Mouse (Mus musculus) forebrain, embryonic 13.5 days (tissue): ENCODE data around the gene Otoa. TPM values are rescaled to one million over a fixed set of nuclear protein-coding genes. Genes with fewer than 3 reads are reported as not detected.
A peak's percentile ranks its signal among the peaks of the same experiment; 100 is the strongest.

Source experiments
- ATAC-seq: fragments of 200-750 bp; cut with Nextera tagmentation; 2 replicates; pipeline ENCODE4 v1.8.0; 2017
- H3K27ac ChIP-seq: fragments of 300-500 bp; sonication (generic); 2 replicates; pipeline ENCODE4 v1.5.1; 2015; ENCODE audit warnings: inconsistent platforms, mild to moderate bottlenecking, moderate library complexity
- H3K27me3 ChIP-seq: fragments of 300-500 bp; sonication (generic); 2 replicates; pipeline ENCODE4 v1.6.1; 2015; ENCODE audit warnings: mild to moderate bottlenecking, inconsistent platforms
- H3K36me3 ChIP-seq: fragments of 300-500 bp; sonication (generic); 2 replicates; pipeline ENCODE4 v1.6.1; 2015; ENCODE audit warnings: mild to moderate bottlenecking, inconsistent platforms; ENCODE audit not compliant: poor library complexity, severe bottlenecking
- H3K4me1 ChIP-seq: fragments of 300-500 bp; sonication (generic); 2 replicates; pipeline ENCODE4 v1.6.1; 2015; ENCODE audit warnings: inconsistent platforms
- H3K4me2 ChIP-seq: fragments of 300-500 bp; sonication (generic); 2 replicates; pipeline ENCODE4 v1.6.1; 2015; ENCODE audit warnings: inconsistent platforms, mild to moderate bottlenecking, moderate library complexity
- H3K4me3 ChIP-seq: fragments of 300-500 bp; sonication (generic); 2 replicates; pipeline ENCODE4 v1.5.1; 2015; ENCODE audit warnings: mild to moderate bottlenecking, inconsistent platforms
- H3K9ac ChIP-seq: fragments of 300-500 bp; sonication (generic); 2 replicates; pipeline ENCODE4 v1.6.1; 2015; ENCODE audit warnings: mild to moderate bottlenecking, inconsistent platforms
- H3K9me3 ChIP-seq: fragments of 300-500 bp; sonication (generic); replicated peaks from 2 replicates; pipeline ENCODE4 v1.6.1; 2016; ENCODE audit warnings: inconsistent platforms
- WGBS: fragments of 180-500 bp; shearing (Covaris S2); methylation state at CpG from one replicate; pipeline ENCODE4 v1.1.7; 2015; 5-methylcytosine and 5-hydroxymethylcytosine counted together
- polyA plus RNA-seq: library from polyadenylated mRNA; unstranded; fragments of >200 nt; fragmentation: Nextera tagmentation; extraction: Ambion mirVana; gene quantifications from 2 replicates; pipeline ENCODE4 v1.2.1, GENCODE M21; 2015

The Otoa gene
- polyA plus RNA-seq, 1 experiment from 2014 or later, result 0.31 TPM

DNA sequence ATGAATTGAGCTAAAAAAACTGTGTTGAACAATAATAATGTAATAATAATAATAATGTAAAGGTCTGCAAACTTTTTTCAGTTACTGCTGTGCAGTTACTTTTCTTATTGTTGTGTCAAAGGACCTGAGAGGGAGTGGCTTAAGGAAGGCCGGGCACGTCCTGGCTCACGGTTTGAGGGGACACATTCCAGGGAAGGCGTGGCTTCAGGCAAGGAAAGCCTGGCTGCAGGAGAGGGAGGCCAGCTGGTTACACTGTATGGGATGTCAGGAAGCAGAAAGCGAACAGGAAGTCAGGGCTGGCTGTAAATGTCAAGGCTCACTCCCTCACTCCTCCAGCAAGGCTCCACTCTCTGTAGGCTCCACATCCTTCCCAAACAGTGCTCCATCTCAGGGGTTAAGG is 69.2 kb downstream of the Otoa start:
- Histone ChIP-seq H3K27me3 (no peaks in the 10 kb centered on the region), H3K36me3 (no peaks in the 10 kb centered on the region), H3K9me3 (no peaks in the 10 kb centered on the region), H3K4me3 (no peak overlapping the region), H3K27ac (no peak overlapping the region), H3K4me2 (no peak overlapping the region), H3K9ac (no peak overlapping the region), H3K4me1 (no peaks in the 10 kb centered on the region)
- ATAC-seq, result no peak
- 86% methylated on average over 5 of the region's 5 CpGs for WGBS

DNA sequence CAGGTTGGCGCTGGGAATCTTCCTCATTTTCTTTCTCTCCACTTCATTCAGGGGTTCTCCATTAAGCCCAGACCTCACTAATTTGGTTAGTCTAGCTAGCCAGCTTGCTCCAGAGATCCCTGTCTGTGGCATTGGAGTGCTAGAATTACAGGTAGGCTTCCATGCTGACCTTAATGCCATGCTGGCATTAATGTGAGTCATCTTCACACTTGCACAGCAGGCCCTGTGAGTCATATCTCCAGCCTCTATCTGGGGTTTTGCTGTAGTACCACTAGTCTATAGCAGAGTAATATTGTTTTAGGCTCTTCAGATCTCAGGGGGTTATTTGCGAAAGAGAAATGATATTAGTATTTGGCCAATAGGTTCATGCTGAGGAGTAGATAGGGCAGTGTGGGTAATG is 70.7 kb downstream of the Otoa start:
- no peaks in the 10 kb centered on the region for H3K36me3 ChIP-seq
- H3K27me3 ChIP-seq, result no peaks in the 10 kb centered on the region
- no peak overlapping the region for H3K9ac ChIP-seq
- no peaks in the 10 kb centered on the region for H3K9me3 ChIP-seq
- H3K27ac ChIP-seq, result no peak overlapping the region
- ATAC-seq, result no peak
- no peak overlapping the region for H3K4me3 ChIP-seq
- WGBS, result 96% methylated on average over 2 of the region's 2 CpGs
- no peaks in the 10 kb centered on the region for H3K4me1 ChIP-seq
- H3K4me2 ChIP-seq, result no peak overlapping the region

DNA sequence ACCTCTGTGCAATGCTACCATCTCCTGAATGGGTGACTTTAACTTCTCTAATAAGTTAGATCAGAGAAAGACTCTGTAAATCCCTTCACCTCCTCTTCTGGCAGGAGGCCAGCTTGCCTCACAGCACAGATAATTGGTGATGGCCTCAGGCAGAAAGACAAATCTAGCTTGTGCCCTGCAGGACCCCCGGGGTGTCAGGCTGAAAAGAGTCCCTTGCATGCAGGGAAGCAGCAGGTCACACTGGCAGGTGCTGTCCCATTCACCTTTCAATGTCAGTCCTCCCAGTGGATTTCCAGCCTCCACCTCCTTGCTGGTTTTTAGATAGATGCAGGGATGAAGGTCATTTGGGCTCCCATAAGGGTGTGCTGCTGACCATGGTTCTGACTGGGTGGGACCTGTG is 84.2 kb downstream of the Otoa start:
- Histone ChIP-seq H3K27ac (no peak overlapping the region), H3K4me2 (no peak overlapping the region), H3K9ac (no peak overlapping the region), H3K36me3 (no peaks in the 10 kb centered on the region), H3K4me1 (0 out of 2 replicates have a peak, but pooled peaks cover 5% of the 10 kb centered on the region), H3K27me3 (peaks cover 54% of the 10 kb centered on the region), H3K4me3 (no peak overlapping the region), H3K9me3 (no peaks in the 10 kb centered on the region)
- 50% methylated on average over 1 of the region's 1 CpGs for WGBS
- no peak for ATAC-seq

DNA sequence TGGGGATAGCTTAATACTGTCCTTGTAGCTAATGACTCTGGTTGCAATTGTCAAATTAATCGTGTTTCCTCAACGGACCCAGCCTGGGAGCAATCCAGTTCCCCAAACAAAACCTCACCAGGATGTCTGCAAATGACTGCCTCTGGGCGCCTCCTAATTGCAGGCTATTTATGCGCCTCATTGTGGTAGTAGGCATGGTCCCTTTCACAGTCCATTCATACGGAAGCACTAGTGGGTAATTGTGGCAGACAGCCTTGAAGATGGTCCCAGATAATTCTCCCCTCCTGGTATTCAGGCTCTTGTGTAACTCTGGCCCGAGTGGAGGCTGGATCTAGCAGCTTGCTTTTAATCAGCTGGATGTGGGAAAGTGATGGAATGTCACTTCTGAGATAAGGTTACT is 90.4 kb downstream of the Otoa start:
- peak; percentile 70; the same call in 1 of the 2 replicates for ATAC-seq
- H3K9me3 ChIP-seq, result no peaks in the 10 kb centered on the region
- no peak overlapping the region for H3K9ac ChIP-seq
- peaks cover 62% of the 10 kb centered on the region for H3K27me3 ChIP-seq
- 0% methylated on average over 6 of the region's 6 CpGs for WGBS
- H3K4me1 ChIP-seq, result peaks cover 14% of the 10 kb centered on the region
- no peak overlapping the region; the same call in 1 of the 2 replicates for H3K4me2 ChIP-seq
- no peak overlapping the region for H3K27ac ChIP-seq
- H3K36me3 ChIP-seq, result no peaks in the 10 kb centered on the region
- H3K4me3 ChIP-seq, result no peak overlapping the region

DNA sequence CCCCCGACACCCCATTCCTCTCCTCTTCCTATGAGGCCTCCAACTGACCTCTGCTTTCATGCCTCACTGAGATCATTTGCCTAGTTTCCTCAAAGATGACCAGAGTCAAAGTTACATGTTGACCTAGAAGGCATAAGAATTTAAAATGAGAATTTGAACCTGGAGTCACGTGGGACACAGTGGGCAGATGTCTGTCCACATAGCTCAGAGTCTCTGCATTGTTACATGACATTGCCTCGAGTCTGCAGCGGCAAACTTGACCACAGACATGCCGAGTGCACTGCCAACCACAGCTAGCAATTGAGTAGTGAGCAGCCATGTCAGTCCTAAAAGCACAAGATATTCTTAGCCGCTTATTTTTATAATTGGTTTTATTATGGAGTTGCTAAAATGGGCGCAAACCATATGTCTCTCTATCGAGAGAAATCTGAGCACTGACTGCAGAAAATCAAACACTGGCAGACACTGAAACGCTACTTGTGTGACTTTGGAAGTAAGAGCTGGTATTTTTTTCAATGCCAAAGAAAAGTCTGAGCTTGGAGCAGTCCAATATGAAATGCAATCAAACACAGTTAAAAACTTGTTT is 105.8 kb downstream of the Otoa start:
- Histone ChIP-seq H3K4me1 (no peaks in the 10 kb centered on the region), H3K27ac (no peak overlapping the region), H3K4me3 (no peak overlapping the region), H3K4me2 (no peak overlapping the region), H3K9me3 (no peaks in the 10 kb centered on the region), H3K36me3 (no peaks in the 10 kb centered on the region), H3K27me3 (0 out of 2 replicates have a peak, but pooled peaks cover 3% of the 10 kb centered on the region), H3K9ac (no peak overlapping the region)
- 87% methylated on average over 9 of the region's 9 CpGs for WGBS
- ATAC-seq, result no peak

DNA sequence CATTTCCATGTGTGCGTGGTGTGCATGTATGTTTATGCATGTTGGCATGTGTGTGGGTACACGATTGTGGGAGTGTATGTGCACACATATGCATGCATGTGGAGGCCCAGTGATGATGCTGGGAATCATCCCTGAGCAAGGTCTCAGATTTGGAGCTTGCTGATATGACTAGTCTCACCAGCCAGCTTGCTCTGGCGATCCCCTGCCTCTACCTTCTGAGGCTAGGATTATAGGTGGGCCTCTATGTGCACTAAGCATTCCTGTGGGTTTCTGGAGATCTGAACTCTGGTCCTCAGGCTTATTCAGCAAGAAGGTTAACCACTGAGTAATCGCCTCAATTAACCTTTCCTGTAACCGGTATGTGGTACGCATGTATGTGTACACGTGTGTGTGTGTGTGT is 107.5 kb downstream of the Otoa start:
- no peak overlapping the region for H3K9ac ChIP-seq
- no peaks in the 10 kb centered on the region for H3K27me3 ChIP-seq
- no peak for ATAC-seq
- WGBS, result 93% methylated on average over 7 of the region's 7 CpGs
- no peak overlapping the region for H3K27ac ChIP-seq
- H3K4me1 ChIP-seq, result no peaks in the 10 kb centered on the region
- H3K36me3 ChIP-seq, result no peaks in the 10 kb centered on the region
- no peak overlapping the region for H3K4me3 ChIP-seq
- no peak overlapping the region for H3K4me2 ChIP-seq
- H3K9me3 ChIP-seq, result no peaks in the 10 kb centered on the region

DNA sequence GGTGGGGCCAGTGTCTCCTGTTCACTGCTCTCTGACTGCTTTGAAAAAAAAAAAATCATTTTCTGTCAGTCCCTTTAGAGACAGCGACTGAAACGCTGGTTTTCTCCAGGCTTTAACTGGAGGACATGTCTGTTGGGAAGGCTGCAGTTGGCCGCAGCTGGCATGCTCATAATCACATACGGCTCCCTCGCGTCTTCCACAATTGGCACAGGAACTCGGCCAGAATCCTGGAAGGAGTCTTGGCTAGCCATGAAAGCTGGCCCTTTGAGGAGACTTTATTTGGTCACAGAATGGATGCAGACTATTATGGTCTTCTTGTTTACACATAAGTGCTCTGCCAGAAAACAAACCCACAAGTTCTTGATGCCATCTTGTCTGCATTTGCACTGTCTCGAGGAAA is 117.5 kb downstream of the Otoa start:
- H3K27me3 ChIP-seq, result no peaks in the 10 kb centered on the region
- H3K9me3 ChIP-seq, result no peaks in the 10 kb centered on the region
- 57% methylated on average over 8 of the region's 8 CpGs for WGBS
- ATAC-seq, result no peak
- H3K4me1 ChIP-seq, result no peaks in the 10 kb centered on the region
- H3K36me3 ChIP-seq, result no peaks in the 10 kb centered on the region
- no peak overlapping the region for H3K9ac ChIP-seq
- H3K4me3 ChIP-seq, result no peak overlapping the region
- no peak overlapping the region for H3K27ac ChIP-seq
- H3K4me2 ChIP-seq, result no peak overlapping the region

DNA sequence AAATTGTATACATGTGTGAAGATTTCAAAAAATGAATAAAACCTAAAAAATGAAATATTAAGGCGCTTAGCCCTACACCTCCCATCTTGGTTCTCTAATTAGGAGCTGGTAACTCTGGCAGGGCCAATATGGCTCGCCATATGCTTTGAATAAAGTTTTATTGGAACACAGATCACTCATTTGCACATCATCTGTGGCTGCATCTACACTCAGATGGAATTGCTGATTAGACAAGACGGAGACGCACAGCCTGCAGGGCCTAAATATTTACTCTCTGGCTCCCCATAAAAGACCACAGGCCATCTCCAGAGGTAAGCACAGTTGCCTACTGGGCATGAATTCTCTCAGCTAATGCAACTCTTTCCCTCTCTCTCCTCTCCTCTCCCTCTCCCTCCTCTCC is 130.4 kb downstream of the Otoa start:
- no peaks in the 10 kb centered on the region for H3K27me3 ChIP-seq
- ATAC-seq, result peak; percentile 46; the same call in 1 of the 2 replicates
- no peak overlapping the region for H3K27ac ChIP-seq
- no peak overlapping the region for H3K4me3 ChIP-seq
- H3K4me2 ChIP-seq, result no peak overlapping the region
- H3K9me3 ChIP-seq, result no peaks in the 10 kb centered on the region
- no peaks in the 10 kb centered on the region for H3K36me3 ChIP-seq
- no peak overlapping the region for H3K9ac ChIP-seq
- WGBS, result 75% methylated on average over 4 of the region's 4 CpGs
- peaks cover 25% of the 10 kb centered on the region for H3K4me1 ChIP-seq

Other genes starting within 250 kb of the Otoa start
- 19.2 and 22.0 TPM in 2 replicates for gene Eef2k, start 238.8 kb upstream of the Otoa start, polyA plus RNA-seq
- gene Polr3e, start 163.9 kb upstream of the Otoa start, polyA plus RNA-seq, result 27.1 and 30.1 TPM in 2 replicates
- 11.1 TPM in 2 replicates for gene Cdr2, start 99.3 kb upstream of the Otoa start, polyA plus RNA-seq
- 0.31 and 0.45 TPM in 2 replicates for gene Mfsd13b, start 99.1 kb upstream of the Otoa start, polyA plus RNA-seq
- 225 and 230 TPM in 2 replicates for gene Mettl9, start 47.2 kb upstream of the Otoa start, polyA plus RNA-seq
- gene Igsf6, start 7.1 kb upstream of the Otoa start, polyA plus RNA-seq, result 0.63 and 0.96 TPM in 2 replicates